Mouse (Mus musculus) lung, postnatal 10 days (tissue): ENCODE measurements around the gene Samd4.

Experiments used
- DNase-seq: peaks from one replicate; pipeline ENCODE4 v3.0.0; 2021

Samd4 gene

GRCm38 (mm10) chr14:47116062-47116762, 233.6 kb downstream of the Samd4 start:
- DNase-seq, result no peak

- no peak for DNase-seq
Observed at GRCm38 (mm10) chr14:47117522-47117921, 234.9 kb downstream of the Samd4 start.

- no peak for DNase-seq
Observed at GRCm38 (mm10) chr14:47127987-47128386, 245.3 kb downstream of the Samd4 start.

- DNase-seq, result no peak
Observed at GRCm38 (mm10) chr14:47133948-47134347, 251.3 kb downstream of the Samd4 start.

- no peak for DNase-seq
Observed at GRCm38 (mm10) chr14:47136637-47137036, 254.0 kb downstream of the Samd4 start.

GRCm38 (mm10) chr14:47138853-47139252, 256.2 kb downstream of the Samd4 start:
- no peak for DNase-seq

- no peak for DNase-seq
Observed at GRCm38 (mm10) chr14:47144326-47144725, 261.7 kb downstream of the Samd4 start.

GRCm38 (mm10) chr14:47151306-47151705, 268.7 kb downstream of the Samd4 start:
- no peak for DNase-seq

GRCm38 (mm10) chr14:47154303-47154702, 271.6 kb downstream of the Samd4 start:
- DNase-seq, result no peak
